ENCODE assay signal across 24 mouse cellular contexts in genomic region chr5:47751907-47752306, GRCm38 (mm10).
DNase-seq lines count a peak whose midpoint lies in the region; ATAC-seq and TF ChIP-seq lines count a peak whose summit lies in the region.
"Had no signal": no experiment of that assay in that cellular context is flagged by ENCODE, and none has a peak within 500 bp of the region (broad histone marks: within the 10 kb centered on the region; RNA-seq: fewer than 3 reads in every experiment).

No protein-coding gene starts in this region.

- H3K9ac ChIP-seq in intestine, embryonic 15.5 days = no peak overlapping the region
- H3K9ac ChIP-seq in intestine, embryonic 16.5 days (ENCODE audit: low read depth, low read length) = no peak overlapping the region
- no peak overlapping the region for H3K9ac ChIP-seq in intestine, postnatal 0 days (ENCODE audit: low read depth, low read length)

- no peaks in the 10 kb centered on the region for H3K27me3 ChIP-seq in intestine, embryonic 15.5 days (replicated peaks)
- no peaks in the 10 kb centered on the region for H3K27me3 ChIP-seq in intestine, embryonic 16.5 days (replicated peaks; ENCODE audit: control insufficient read depth, insufficient read depth, low read length)
- H3K27me3 ChIP-seq in intestine, postnatal 0 days (replicated peaks; ENCODE audit: control insufficient read depth, insufficient read depth, low read length) = no peaks in the 10 kb centered on the region
- H3K27me3 ChIP-seq: CH12.LX had no signal

- H3K36me3 ChIP-seq in intestine, embryonic 15.5 days = no peaks in the 10 kb centered on the region
- no peaks in the 10 kb centered on the region for H3K36me3 ChIP-seq in intestine, embryonic 16.5 days (ENCODE audit: control insufficient read depth, insufficient read depth, low read length)
- no peaks in the 10 kb centered on the region for H3K36me3 ChIP-seq in intestine, postnatal 0 days (ENCODE audit: control insufficient read depth, insufficient read depth)
- H3K36me3 ChIP-seq: G1E had no signal

- DNase-seq in large intestine, adult 2 months (ENCODE audit: low read depth, low spot score) = peak; percentile 54
- no peak for DNase-seq in adipocyte (ENCODE audit: low spot score)
- DNase-seq in retina, postnatal 1 day = no peak
- DNase-seq in Muller cell, postnatal 12 days (ENCODE audit: inconsistent ontology term) = no peak
- no peak for DNase-seq in kidney, adult 8-10 months
- DNase-seq: adrenal gland, adult 2 months; adrenal gland, adult 8-10 months; adrenal gland, postnatal 10 days; adrenal gland, postnatal 14 days; adrenal gland, postnatal 25 days; adrenal gland, postnatal 36 days; B cell, adult 2 months; cerebellum, adult 11 months; cerebellum, adult 11-12 months; cerebellum, adult 18-20 months; cerebellum, adult 2 months had no signal

- H3K9me3 ChIP-seq in intestine, embryonic 15.5 days = no peaks in the 10 kb centered on the region
- H3K9me3 ChIP-seq in intestine, embryonic 16.5 days (ENCODE audit: control insufficient read depth, low read length) = no peaks in the 10 kb centered on the region
- no peaks in the 10 kb centered on the region for H3K9me3 ChIP-seq in intestine, postnatal 0 days (ENCODE audit: control insufficient read depth)
- H3K9me3 ChIP-seq: G1E had no signal

- no peak overlapping the region for H3K4me2 ChIP-seq in intestine, embryonic 15.5 days (replicated peaks)
- H3K4me2 ChIP-seq in intestine, embryonic 16.5 days (ENCODE audit: low read depth, low read length) = no peak overlapping the region
- no peak overlapping the region for H3K4me2 ChIP-seq in intestine, postnatal 0 days (replicated peaks; ENCODE audit: low read depth)

- 65% methylated on average over 2 of the region's 2 CpGs for WGBS in intestine, embryonic 15.5 days
- WGBS in intestine, embryonic 16.5 days = 56% methylated on average over 2 of the region's 2 CpGs
- 20% methylated on average over 2 of the region's 2 CpGs for WGBS in intestine, postnatal 0 days
- 18% methylated on average over 2 of the region's 2 CpGs for WGBS in large intestine, adult 2 months

- no peaks in the 10 kb centered on the region for H3K4me1 ChIP-seq in intestine, embryonic 15.5 days (replicated peaks)
- H3K4me1 ChIP-seq in intestine, embryonic 16.5 days (ENCODE audit: control insufficient read depth, insufficient read depth, low read length) = no peaks in the 10 kb centered on the region
- H3K4me1 ChIP-seq in intestine, postnatal 0 days (replicated peaks; ENCODE audit: control insufficient read depth, insufficient read depth, low read length) = no peaks in the 10 kb centered on the region

- no peak for TF ChIP-seq CTCF in intestine, postnatal 0 days (IDR thresholded peaks at IDR 0.05; ENCODE audit: low read depth)

- peak; percentile 91 for ATAC-seq in intestine, embryonic 15.5 days
- peak; percentile 91 for ATAC-seq in intestine, embryonic 16.5 days
- peak; percentile 94 for ATAC-seq in intestine, postnatal 0 days
- ATAC-seq: activated CD4-positive, CD25-positive, alpha-beta regulatory T cell, adult 4 months; CD4-positive, CD25-positive, alpha-beta regulatory T cell, adult 4 months; Patski had no signal

- H3K27ac ChIP-seq in intestine, embryonic 15.5 days = no peak overlapping the region
- H3K27ac ChIP-seq in intestine, embryonic 16.5 days (ENCODE audit: low read length) = no peak overlapping the region
- no peak overlapping the region for H3K27ac ChIP-seq in intestine, postnatal 0 days (ENCODE audit: low read depth, low read length)

- H3K4me3 ChIP-seq in intestine, embryonic 15.5 days (replicated peaks) = no peak overlapping the region
- no peak overlapping the region for H3K4me3 ChIP-seq in intestine, embryonic 16.5 days (ENCODE audit: low read length)
- H3K4me3 ChIP-seq in intestine, postnatal 0 days (ENCODE audit: low read depth, low read length) = no peak overlapping the region
